Mouse (Mus musculus) mesoderm, embryonic 11.5 days (tissue): ENCODE measurements around the gene Esd.

Source experiments
- DNase-seq: peaks from one replicate; pipeline ENCODE4 v3.0.0-alpha.2; 2012; ENCODE audit warnings: low read depth, low spot score

Gene Esd

DNA sequence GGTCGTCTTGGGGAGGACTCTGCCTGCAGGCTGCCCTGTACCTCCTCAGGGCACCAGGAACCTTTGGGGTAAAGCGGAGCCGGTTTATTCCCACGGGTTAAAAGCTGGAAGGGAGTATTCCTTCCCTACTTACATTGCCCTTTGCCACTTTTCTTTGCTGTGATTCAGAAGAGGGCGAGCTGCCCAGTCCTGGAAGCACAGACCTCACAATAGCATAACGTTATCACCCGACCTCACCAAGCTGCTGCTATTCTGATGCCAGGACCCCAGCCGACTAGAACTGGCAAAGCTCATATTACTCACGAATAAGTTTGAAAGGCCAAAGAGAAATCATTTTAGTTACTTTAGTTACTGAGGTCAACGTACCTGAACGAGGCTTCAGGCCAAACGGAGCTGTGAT lies 62.8 kb downstream of the Esd start:
- no peak for DNase-seq

DNA sequence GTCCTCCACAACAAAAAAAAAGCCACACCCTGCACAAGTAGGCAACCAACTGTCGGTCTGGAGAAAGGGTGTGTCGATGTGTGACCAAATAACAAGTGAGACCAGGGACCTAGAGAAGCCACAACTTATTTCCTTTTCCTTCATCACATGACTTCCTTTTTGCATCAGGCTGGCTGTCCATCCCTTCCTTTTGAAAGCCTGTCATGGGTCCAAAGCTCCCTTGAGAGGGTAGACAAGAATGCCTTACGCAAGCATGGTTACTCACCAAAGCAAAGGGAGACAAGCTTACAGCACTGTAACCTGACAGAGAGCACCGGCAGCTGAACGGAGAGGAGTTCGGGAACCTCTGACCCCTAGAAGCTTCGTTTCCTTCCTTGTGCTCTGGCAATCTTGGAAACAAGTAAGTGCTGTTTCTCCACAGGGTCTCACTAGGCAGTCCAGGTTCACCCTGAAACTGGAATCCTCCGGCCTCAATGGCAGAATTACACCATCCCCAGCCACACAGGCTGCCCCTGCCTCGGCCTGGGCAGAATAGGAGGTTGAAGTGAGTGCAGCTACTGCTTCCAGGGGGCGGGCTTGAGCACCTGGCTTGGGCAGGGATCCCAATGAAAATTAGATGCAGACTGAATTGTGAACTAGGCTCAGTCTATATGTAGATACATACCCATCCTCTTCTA lies 65.4 kb downstream of the Esd start:
- DNase-seq, result no peak

DNA sequence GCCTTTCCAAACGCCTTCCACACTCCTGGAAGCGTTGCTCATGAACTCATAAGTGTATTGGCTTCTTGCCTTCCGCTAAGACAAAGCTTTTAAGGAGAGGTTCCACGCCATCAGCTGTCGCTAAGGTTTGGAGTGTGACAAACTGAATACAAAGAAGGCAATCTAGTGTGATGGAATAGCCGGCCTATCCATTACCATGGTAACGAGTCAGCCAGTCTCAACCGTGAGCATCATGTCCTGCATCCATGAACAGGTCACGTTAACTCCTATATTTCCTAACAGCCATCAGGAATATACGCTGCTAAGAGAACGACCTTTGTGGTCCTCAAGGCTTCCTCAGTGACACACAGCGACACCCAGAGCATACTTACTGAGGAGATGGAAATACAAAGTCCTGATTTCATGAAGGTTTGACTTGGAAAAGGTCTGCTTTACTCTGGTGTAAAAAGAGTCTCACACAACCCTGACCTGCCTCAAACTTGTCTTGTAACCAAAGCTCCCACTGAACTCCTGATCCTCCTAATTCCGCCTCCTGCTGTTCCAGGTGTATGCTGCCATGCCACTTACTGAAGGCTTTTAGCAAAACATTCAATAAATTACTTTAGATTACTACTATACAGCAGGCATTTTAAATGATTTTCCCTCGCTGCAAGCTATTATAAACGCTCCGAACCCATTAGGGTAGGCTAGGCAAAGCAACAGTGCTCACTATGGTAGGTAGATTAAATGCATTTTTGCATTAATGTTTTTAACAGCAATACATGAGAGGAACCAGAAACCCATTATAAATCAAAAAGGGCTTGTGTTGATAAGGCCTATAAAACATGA lies 66.2 kb downstream of the Esd start:
- DNase-seq, result peak; percentile 38
